Mouse (Mus musculus) liver, postnatal 0 days (tissue): Measurements from ENCODE around the gene 0610012G03Rik. TPM values are rescaled to one million over a fixed set of nuclear protein-coding genes. Genes with fewer than 3 reads are reported as not detected.

ENCODE experiments used
- ATAC-seq: fragments of 200-750 bp; cut with Nextera tagmentation; 2 replicates; pipeline ENCODE4 v1.8.0; 2017; ENCODE audit warnings: mild to moderate bottlenecking, moderate library complexity
- DNase-seq: peaks from one replicate; pipeline ENCODE4 v3.0.0-alpha.2; 2016
- H3K27ac ChIP-seq: fragments of 300-500 bp; sonication (generic); 2 replicates; pipeline ENCODE4 v1.5.1; 2014; ENCODE audit warnings: antibody characterized with exemption, moderate library complexity, mild to moderate bottlenecking, low read depth
- H3K27me3 ChIP-seq: fragments of 300-500 bp; sonication (generic); 2 replicates; pipeline ENCODE4 v1.6.1; 2014; ENCODE audit warnings: low read length, control low read depth, mixed read lengths; ENCODE audit not compliant: insufficient read depth
- H3K36me3 ChIP-seq: fragments of 300-500 bp; sonication (generic); replicated peaks from 2 replicates; pipeline ENCODE4 v1.6.1; 2014; ENCODE audit warnings: mild to moderate bottlenecking, control low read depth, low read length, moderate library complexity, mixed read lengths; ENCODE audit not compliant: insufficient read depth
- H3K4me1 ChIP-seq: fragments of 300-500 bp; sonication (generic); 2 replicates; pipeline ENCODE4 v1.6.1; 2014; ENCODE audit warnings: antibody characterized with exemption, mild to moderate bottlenecking, control low read depth; ENCODE audit not compliant: insufficient read depth
- H3K4me2 ChIP-seq: fragments of 300-500 bp; sonication (generic); 2 replicates; pipeline ENCODE4 v1.6.1; 2014; ENCODE audit warnings: low read depth, mild to moderate bottlenecking, low read length, moderate library complexity, mixed read lengths
- H3K4me3 ChIP-seq: fragments of 300-500 bp; sonication (generic); 2 replicates; pipeline ENCODE4 v1.5.1; 2014; ENCODE audit warnings: low read depth, low read length
- H3K9ac ChIP-seq: fragments of 300-500 bp; sonication (generic); replicated peaks from 2 replicates; pipeline ENCODE4 v1.6.1; 2014; ENCODE audit warnings: mild to moderate bottlenecking, moderate library complexity
- H3K9me3 ChIP-seq: fragments of 300-500 bp; sonication (generic); 2 replicates; pipeline ENCODE4 v1.6.1; 2016; ENCODE audit warnings: mild to moderate bottlenecking, control low read depth, low read length, mixed read lengths
- CTCF ChIP-seq: sonication (generic); IDR thresholded peaks from 2 replicates; pipeline ENCODE4 v1.5.1; 2016; ENCODE audit warnings: antibody characterized with exemption, low read depth
- EP300 ChIP-seq: IDR thresholded peaks from 2 replicates; pipeline ENCODE4 v1.6.1; 2016; ENCODE audit warnings: antibody characterized with exemption, low read depth, mild to moderate bottlenecking
- WGBS: fragments of 180-500 bp; shearing (Covaris S2); extraction: QIAGEN DNeasy Blood & Tissue Kit; methylation state at CpG from one replicate; pipeline ENCODE4 v1.1.7; 2014; ENCODE audit not compliant: insufficient replicate concordance; 5-methylcytosine and 5-hydroxymethylcytosine counted together
- polyA plus RNA-seq: library from polyadenylated mRNA; unstranded; fragments of >200 nt; fragmentation: Nextera tagmentation; extraction: Ambion mirVana; gene quantifications from 2 replicates; pipeline ENCODE4 v1.2.1, GENCODE M21; 2015

0610012G03Rik gene
- polyA plus RNA-seq, 1 experiment from 2014 or later, result 58.4 TPM

DNA sequence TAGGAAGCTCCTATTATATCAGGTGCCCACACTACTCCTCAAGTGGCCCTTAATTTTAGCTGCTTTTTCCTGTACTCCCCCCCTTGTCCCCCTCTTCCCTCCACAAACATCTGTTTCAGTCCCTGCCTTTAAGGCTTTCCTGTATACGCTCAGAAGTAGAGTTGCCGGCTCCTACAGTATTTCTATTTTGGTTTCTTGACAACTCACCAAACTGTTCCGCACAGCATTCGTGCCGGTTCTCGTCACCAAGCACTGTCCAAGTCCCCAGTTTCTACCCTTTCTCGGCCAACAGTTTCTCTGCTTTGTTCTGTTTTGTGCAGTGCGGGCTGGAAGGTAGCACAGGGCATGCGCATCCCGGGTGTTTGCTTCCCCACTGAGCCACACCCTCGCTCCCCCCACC, 39.3 kb downstream of the 0610012G03Rik start:
- no peak for DNase-seq
- H3K9ac ChIP-seq, result no peak overlapping the region
- H3K27ac ChIP-seq, result no peak overlapping the region
- peaks cover 7% of the 10 kb centered on the region for H3K4me1 ChIP-seq
- H3K4me2 ChIP-seq, result no peak overlapping the region
- WGBS, result 53% methylated on average over 11 of the region's 11 CpGs
- no peaks in the 10 kb centered on the region for H3K27me3 ChIP-seq
- TF ChIP-seq CTCF, result no peak
- no peak for TF ChIP-seq EP300
- no peak for ATAC-seq
- H3K36me3 ChIP-seq, result no peaks in the 10 kb centered on the region
- H3K4me3 ChIP-seq, result no peak overlapping the region
- H3K9me3 ChIP-seq, result no peaks in the 10 kb centered on the region

DNA sequence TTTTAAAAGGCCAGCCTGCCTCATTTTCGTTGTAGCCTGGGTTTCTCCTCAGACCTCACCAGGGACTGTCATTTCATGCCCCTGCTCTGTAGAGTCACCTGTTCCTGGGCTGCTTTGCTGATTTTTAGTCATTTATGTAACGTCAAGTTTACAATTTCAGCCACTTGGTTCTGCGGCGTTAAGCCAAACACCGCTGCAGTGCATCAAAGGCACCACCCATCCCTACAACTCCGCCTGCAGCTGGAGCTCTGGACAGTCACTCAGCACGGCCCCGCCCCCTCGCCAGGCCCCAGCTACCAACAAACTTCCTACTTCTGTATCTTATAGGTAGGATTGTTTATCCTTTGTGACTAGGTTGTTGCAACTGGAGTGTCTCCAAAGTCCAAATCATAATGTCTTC, 41.4 kb downstream of the 0610012G03Rik start:
- H3K27ac ChIP-seq, result no peak overlapping the region

DNA sequence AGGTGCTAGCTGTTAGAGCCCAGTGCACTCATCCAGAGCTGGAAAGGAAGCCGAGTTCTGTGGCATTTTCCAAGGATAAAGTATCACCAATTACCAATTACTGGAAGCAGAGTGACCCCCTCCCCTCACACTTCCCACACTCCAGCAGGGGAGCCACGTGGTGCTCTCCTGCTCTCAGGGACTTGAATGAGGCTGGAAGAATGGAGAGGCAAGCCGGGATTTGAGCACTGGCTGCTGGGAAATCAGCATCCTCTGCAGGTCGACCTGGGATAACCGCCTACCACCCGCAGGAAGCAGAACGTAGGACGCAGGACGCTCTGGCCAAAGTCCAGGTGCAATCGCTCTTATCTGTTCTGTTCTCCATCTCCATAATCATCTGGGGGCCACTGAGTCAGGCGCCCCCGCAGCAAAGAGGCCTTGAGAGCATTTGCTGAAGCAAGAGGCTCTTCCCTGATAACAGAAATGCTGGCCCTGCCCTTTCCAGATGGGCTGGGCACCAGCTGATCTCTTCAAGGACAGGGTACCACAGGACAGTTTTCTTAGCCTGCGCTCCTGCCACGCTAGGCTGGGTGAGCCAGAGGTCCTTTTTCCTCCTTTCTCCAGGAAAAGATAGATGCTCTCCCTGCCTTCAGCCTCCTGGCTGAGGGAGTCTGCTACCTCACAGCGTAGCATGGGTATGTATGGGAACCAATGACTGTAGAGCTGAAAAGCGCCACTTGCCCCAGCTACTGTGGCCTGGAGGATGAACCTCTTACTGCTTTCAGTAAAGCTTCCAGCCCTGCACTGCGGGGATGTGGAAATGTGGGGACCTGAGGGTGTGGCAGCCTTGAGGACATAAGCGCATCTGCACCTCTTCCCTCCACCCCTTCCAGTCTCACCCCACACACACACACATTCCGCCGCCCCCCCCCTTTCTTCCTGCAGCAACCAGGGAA, 42.1 kb downstream of the 0610012G03Rik start:
- Histone ChIP-seq H3K27ac (no peak overlapping the region), H3K9me3 (no peaks in the 10 kb centered on the region), H3K4me3 (no peak overlapping the region), H3K27me3 (no peaks in the 10 kb centered on the region), H3K9ac (no peak overlapping the region), H3K4me1 (peaks cover 7% of the 10 kb centered on the region), H3K36me3 (no peaks in the 10 kb centered on the region), H3K4me2 (peak overlapping the region; percentile 54; the same call in 1 of the 2 replicates)
- ATAC-seq (no peak), DNase-seq (no peak)
- WGBS, result 35% methylated on average over 20 of the region's 20 CpGs
- no peak for TF ChIP-seq EP300
- TF ChIP-seq CTCF, result no peak

More for the DNA sequence above, 41.4 kb downstream of the 0610012G03Rik start:
- Histone ChIP-seq H3K4me3 (no peak overlapping the region), H3K27me3 (no peaks in the 10 kb centered on the region), H3K4me2 (peak overlapping the region; percentile 54; the same call in 1 of the 2 replicates), H3K4me1 (peaks cover 7% of the 10 kb centered on the region), H3K36me3 (no peaks in the 10 kb centered on the region), H3K9me3 (no peaks in the 10 kb centered on the region), H3K9ac (no peak overlapping the region)
- 6% methylated on average over 9 of the region's 9 CpGs for WGBS
- peak; percentile 50 for DNase-seq
- ATAC-seq, result no peak
- TF ChIP-seq CTCF (no peak), EP300 (no peak)

DNA sequence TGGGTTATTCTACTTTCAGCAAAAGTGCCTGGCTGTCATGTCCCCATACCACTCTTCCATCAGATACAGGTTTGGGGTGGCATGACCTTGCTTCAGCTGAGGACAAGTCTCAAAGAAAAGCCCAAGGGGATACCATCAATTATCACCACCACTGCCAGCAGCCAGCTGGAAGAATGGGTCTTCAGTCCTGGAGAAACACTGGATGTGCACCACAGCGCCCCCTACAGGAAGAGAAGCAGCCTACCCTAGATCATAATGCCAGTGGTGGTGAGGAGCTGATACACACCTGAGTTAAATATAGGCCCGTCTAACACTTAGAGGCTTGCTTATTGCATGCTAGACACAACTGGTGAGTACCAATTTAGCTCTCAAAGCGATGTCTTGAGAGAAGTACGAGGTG, 43.0 kb downstream of the 0610012G03Rik start:
- Histone ChIP-seq H3K9me3 (no peaks in the 10 kb centered on the region), H3K36me3 (no peaks in the 10 kb centered on the region), H3K27ac (no peak overlapping the region), H3K4me2 (no peak overlapping the region), H3K9ac (no peak overlapping the region), H3K27me3 (no peaks in the 10 kb centered on the region), H3K4me3 (no peak overlapping the region), H3K4me1 (peaks cover 7% of the 10 kb centered on the region)
- no peak for TF ChIP-seq EP300
- peak; percentile 64 for TF ChIP-seq CTCF
- DNase-seq (no peak), ATAC-seq (no peak)
- WGBS, result 66% methylated on average over 4 of the region's 4 CpGs

DNA sequence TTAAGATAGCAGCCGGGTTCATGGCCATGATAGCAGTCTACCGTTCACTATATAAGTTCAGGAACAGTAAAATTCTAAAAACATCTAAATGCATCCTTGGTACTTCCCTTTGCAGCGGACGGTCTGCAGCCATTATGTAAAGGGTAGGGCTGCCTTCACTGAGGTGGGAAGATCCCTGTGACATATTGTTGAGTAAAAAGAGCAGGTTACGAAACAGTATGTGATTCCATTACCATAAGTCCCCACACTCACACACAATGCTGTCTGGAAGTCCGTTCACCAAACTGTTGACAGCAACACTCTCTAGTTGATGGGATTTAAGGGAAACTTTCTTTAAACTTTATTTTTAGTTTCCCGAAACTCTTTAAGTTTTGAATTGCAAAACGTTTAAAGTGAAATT, 45.1 kb downstream of the 0610012G03Rik start:
- no peak overlapping the region for H3K4me3 ChIP-seq
- 69% methylated on average over 8 of the region's 8 CpGs for WGBS

DNA sequence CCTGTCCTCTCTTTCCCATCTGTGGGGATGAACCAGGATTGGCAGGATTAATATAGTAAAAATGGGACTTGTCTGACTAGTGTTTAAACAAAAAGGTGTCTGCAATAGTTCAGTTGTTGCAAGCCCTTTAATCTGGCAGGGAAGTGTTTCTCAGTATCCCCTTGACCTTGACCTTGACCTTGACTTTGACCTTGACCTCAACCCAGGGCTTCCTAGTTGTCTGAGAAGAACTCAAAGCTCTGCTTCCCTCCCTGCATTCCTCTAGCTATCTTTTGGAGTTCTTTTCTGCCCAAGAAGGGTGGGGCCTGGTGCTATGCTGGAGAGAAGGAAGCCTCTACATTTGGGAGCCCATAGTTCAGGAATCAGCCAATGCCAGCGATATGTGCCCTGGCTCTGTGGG, 46.4 kb downstream of the 0610012G03Rik start:
- ATAC-seq (no peak), DNase-seq (no peak)
- Histone ChIP-seq H3K4me1 (peaks cover 7% of the 10 kb centered on the region), H3K4me3 (no peak overlapping the region), H3K4me2 (no peak overlapping the region), H3K27ac (no peak overlapping the region), H3K9me3 (no peaks in the 10 kb centered on the region), H3K9ac (no peak overlapping the region), H3K36me3 (no peaks in the 10 kb centered on the region), H3K27me3 (no peaks in the 10 kb centered on the region)
- WGBS, result 80% methylated on average over 1 of the region's 1 CpGs
- TF ChIP-seq EP300 (no peak), CTCF (no peak)

More for the DNA sequence above, 45.1 kb downstream of the 0610012G03Rik start:
- no peak overlapping the region for H3K9ac ChIP-seq
- DNase-seq (no peak), ATAC-seq (no peak)
- H3K27me3 ChIP-seq, result no peaks in the 10 kb centered on the region
- no peaks in the 10 kb centered on the region for H3K36me3 ChIP-seq
- peaks cover 7% of the 10 kb centered on the region for H3K4me1 ChIP-seq
- no peak overlapping the region for H3K4me2 ChIP-seq
- H3K9me3 ChIP-seq, result no peaks in the 10 kb centered on the region
- TF ChIP-seq CTCF (no peak), EP300 (no peak)
- no peak overlapping the region for H3K27ac ChIP-seq
